Mouse (Mus musculus) kidney, adult 2 months (tissue): ENCODE data around the gene Il1rapl1.

Experiments used
- CTCF ChIP-seq: fragments of 200-500 bp; conservative IDR thresholded peaks from 2 replicates; pipeline ENCODE4 v1.5.1; 2011; ENCODE audit warnings: low read depth, mild to moderate bottlenecking, control low read depth, low read length, moderate library complexity, mixed read lengths; ENCODE audit not compliant: insufficient read depth, insufficient read length
- POLR2A ChIP-seq: fragments of 200-500 bp; IDR thresholded peaks from one replicate; pipeline ENCODE4 v1.6.1; 2011; ENCODE audit warnings: low read depth, low read length, control low read depth

DNA sequence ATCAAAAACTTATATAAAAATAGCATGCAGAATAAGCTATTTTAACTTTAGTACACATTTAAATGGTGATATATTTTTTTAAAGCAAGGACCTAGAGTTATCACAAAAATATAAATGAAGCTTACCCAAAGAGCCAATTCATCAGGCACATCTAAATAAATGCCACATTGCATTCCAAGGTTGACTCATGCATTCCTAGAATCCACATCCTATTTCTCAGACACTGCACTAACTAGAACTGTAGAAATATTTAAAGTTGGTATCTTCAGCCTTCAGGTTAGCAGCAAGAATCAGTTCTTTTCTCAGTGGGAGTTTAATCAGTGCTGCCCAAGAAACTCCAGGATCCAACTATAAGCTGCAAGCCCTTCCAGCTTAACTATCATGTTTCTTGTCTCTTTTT lies 223.5 kb downstream of the Il1rapl1 start:
- TF ChIP-seq POLR2A: no peak
- no peak for TF ChIP-seq CTCF
